Mouse (Mus musculus) yolk sac, embryonic 10.5 days (tissue): ENCODE results near the gene Fstl5.
"Not testable (repeated sequence)": the region's sequence is repeated elsewhere in the genome, so short reads cannot be mapped to it uniquely, and the experiment has no call there.

ENCODE experiments used
- DNase-seq: peaks from one replicate; pipeline ENCODE4 v3.0.0-alpha.2; 2017; ENCODE audit warnings: low spot score

Gene Fstl5

GRCm38 (mm10) chr3:76074060-76074707 is at the start of gene Fstl5:
Fstl5 (plus strand) TSS chr3:76074270.
- peak; percentile 66 for DNase-seq

GRCm38 (mm10) chr3:76025523-76025922 is 48.5 kb upstream of the Fstl5 start:
- DNase-seq, result no peak

GRCm38 (mm10) chr3:76051124-76051523 is 22.9 kb upstream of the Fstl5 start:
- no peak for DNase-seq

- no peak for DNase-seq
Measured at GRCm38 (mm10) chr3:76061996-76062395, 12.1 kb upstream of the Fstl5 start.

- peak; percentile 6 for DNase-seq
Measured at GRCm38 (mm10) chr3:76067920-76068319, 6.2 kb upstream of the Fstl5 start.

- DNase-seq, result no peak
Measured at GRCm38 (mm10) chr3:76072826-76073225, 1.2 kb upstream of the Fstl5 start.

- DNase-seq, result no peak
Measured at GRCm38 (mm10) chr3:76140445-76140844, 66.4 kb downstream of the Fstl5 start.

GRCm38 (mm10) chr3:76147846-76148245 is 73.8 kb downstream of the Fstl5 start:
- DNase-seq, result no peak

GRCm38 (mm10) chr3:76238834-76239233 is 164.8 kb downstream of the Fstl5 start:
- no peak for DNase-seq

GRCm38 (mm10) chr3:76251385-76251784 is 177.3 kb downstream of the Fstl5 start:
- no peak for DNase-seq

- DNase-seq, result no peak
Measured at GRCm38 (mm10) chr3:76292993-76293392, 218.9 kb downstream of the Fstl5 start.

- no peak for DNase-seq
Measured at GRCm38 (mm10) chr3:76294394-76294793, 220.3 kb downstream of the Fstl5 start.

- DNase-seq, result no peak
Measured at GRCm38 (mm10) chr3:76301026-76301773, 227.1 kb downstream of the Fstl5 start.

- DNase-seq, result no peak
Measured at GRCm38 (mm10) chr3:76316991-76317390, 242.9 kb downstream of the Fstl5 start.

GRCm38 (mm10) chr3:76319531-76319930 is 245.5 kb downstream of the Fstl5 start:
- DNase-seq, result no peak

GRCm38 (mm10) chr3:76322431-76322830 is 248.4 kb downstream of the Fstl5 start:
- DNase-seq, result no peak

GRCm38 (mm10) chr3:76336922-76337321 is 262.9 kb downstream of the Fstl5 start:
- no peak for DNase-seq

- no peak for DNase-seq
Measured at GRCm38 (mm10) chr3:76367000-76367399, 292.9 kb downstream of the Fstl5 start.

- DNase-seq, result no peak
Measured at GRCm38 (mm10) chr3:76369910-76370309, 295.8 kb downstream of the Fstl5 start.

- no peak for DNase-seq
Measured at GRCm38 (mm10) chr3:76428775-76429372, 354.8 kb downstream of the Fstl5 start.

- DNase-seq, result no peak
Measured at GRCm38 (mm10) chr3:76467229-76467874, 393.3 kb downstream of the Fstl5 start.

- DNase-seq, result no peak
Measured at GRCm38 (mm10) chr3:76468147-76468546, 394.1 kb downstream of the Fstl5 start.

- DNase-seq, result not testable (repeated sequence)
Measured at GRCm38 (mm10) chr3:76507891-76508290, 433.8 kb downstream of the Fstl5 start.
